Mouse (Mus musculus) kidney, postnatal 0 days (tissue): Measurements from ENCODE around the gene Dbf4. TPM values are rescaled to one million over a fixed set of nuclear protein-coding genes. Genes with fewer than 3 reads are reported as not detected.

Source experiments
- ATAC-seq: fragments of 200-750 bp; cut with Nextera tagmentation; replicated peaks from 2 replicates; pipeline ENCODE4 v1.8.0; 2017; ENCODE audit warnings: low read depth, moderate number of reproducible peaks, moderate TSS enrichment, moderate library complexity; ENCODE audit not compliant: low FRiP score
- DNase-seq: peaks from one replicate; pipeline ENCODE4 v3.0.0-alpha.2; 2016; ENCODE audit warnings: low spot score
- H3K27ac ChIP-seq: fragments of 300-500 bp; sonication (generic); 2 replicates; pipeline ENCODE4 v1.5.1; 2014; ENCODE audit warnings: mild to moderate bottlenecking
- H3K27me3 ChIP-seq: fragments of 300-500 bp; sonication (generic); 2 replicates; pipeline ENCODE4 v1.6.1; 2014; ENCODE audit warnings: low read length, mixed read lengths; ENCODE audit not compliant: insufficient read depth
- H3K36me3 ChIP-seq: fragments of 300-500 bp; sonication (generic); 2 replicates; pipeline ENCODE4 v1.6.1; 2014; ENCODE audit warnings: low read length, mixed read lengths; ENCODE audit not compliant: insufficient read depth
- H3K4me1 ChIP-seq: fragments of 300-500 bp; sonication (generic); replicated peaks from 2 replicates; pipeline ENCODE4 v1.6.1; 2014; ENCODE audit warnings: antibody characterized with exemption, low read length, mixed read lengths; ENCODE audit not compliant: insufficient read depth
- H3K4me2 ChIP-seq: fragments of 300-500 bp; sonication (generic); 2 replicates; pipeline ENCODE4 v1.6.1; 2014; ENCODE audit warnings: mild to moderate bottlenecking, low read length, moderate library complexity, mixed read lengths
- H3K4me3 ChIP-seq: fragments of 300-500 bp; sonication (generic); replicated peaks from 2 replicates; pipeline ENCODE4 v1.5.1; 2014; ENCODE audit warnings: low read depth, low read length
- H3K9ac ChIP-seq: fragments of 300-500 bp; sonication (generic); 2 replicates; pipeline ENCODE4 v1.6.1; 2014; ENCODE audit warnings: low read depth, low read length
- H3K9me3 ChIP-seq: fragments of 300-500 bp; sonication (generic); replicated peaks from 2 replicates; pipeline ENCODE4 v1.6.1; 2016; ENCODE audit warnings: low read length, inconsistent platforms, mixed read lengths
- CTCF ChIP-seq: IDR thresholded peaks from 2 replicates; pipeline ENCODE4 v1.5.1; 2016; ENCODE audit warnings: antibody characterized with exemption, low read depth, mild to moderate bottlenecking, moderate library complexity
- WGBS: fragments of 180-500 bp; shearing (Covaris S2); extraction: QIAGEN DNeasy Blood & Tissue Kit; methylation state at CpG from one replicate; pipeline ENCODE4 v1.1.7; 2014; 5-methylcytosine and 5-hydroxymethylcytosine counted together
- polyA plus RNA-seq: library from polyadenylated mRNA; unstranded; fragments of >200 nt; fragmentation: Nextera tagmentation; extraction: Ambion mirVana; gene quantifications from 2 replicates; pipeline ENCODE4 v1.2.1, GENCODE M21; 2015

Dbf4 gene
- polyA plus RNA-seq = 23.7 and 24.3 TPM in 2 replicates

- no peaks in the 10 kb centered on the region for H3K27me3 ChIP-seq
- peak; percentile 99 for ATAC-seq
- peak; percentile 96 for DNase-seq
- H3K4me1 ChIP-seq = 0 out of 2 replicates have a peak, but pooled peaks cover 3% of the 10 kb centered on the region
- TF ChIP-seq CTCF = no peak
- H3K4me2 ChIP-seq = peak within 1 kb of the TSS; percentile 78
- H3K9ac ChIP-seq = peak within 1 kb of the TSS; percentile 77
- H3K36me3 ChIP-seq = 0 out of 2 replicates have a peak, but pooled peaks cover 7% of the 10 kb centered on the region
- H3K27ac ChIP-seq = peak within 1 kb of the TSS; percentile 79
- peak within 1 kb of the TSS; percentile 83 for H3K4me3 ChIP-seq
- WGBS = under 1% methylated on average over 78 of the region's 93 CpGs
- no peaks in the 10 kb centered on the region for H3K9me3 ChIP-seq
These were observed at the start of gene Dbf4, which contains the start of gene Slc25a40 for GRCm38 (mm10) chr5:8422157-8422931. Dbf4 (minus strand) TSS chr5:8422716. Slc25a40 (plus strand) TSS chr5:8422850.

GRCm38 (mm10) chr5:8456561-8456960, 34.0 kb upstream of the Dbf4 start:
- Histone ChIP-seq H3K36me3 (0 out of 2 replicates have a peak, but pooled peaks cover 4% of the 10 kb centered on the region), H3K9ac (no peak overlapping the region), H3K9me3 (no peaks in the 10 kb centered on the region), H3K4me1 (no peaks in the 10 kb centered on the region), H3K4me2 (no peak overlapping the region), H3K27me3 (no peaks in the 10 kb centered on the region), H3K27ac (no peak overlapping the region), H3K4me3 (no peak overlapping the region)
- no peak for TF ChIP-seq CTCF
- ATAC-seq = no peak
- 93% methylated on average over 5 of the region's 5 CpGs for WGBS
- no peak for DNase-seq

GRCm38 (mm10) chr5:8455565-8455964, 33.0 kb upstream of the Dbf4 start:
- H3K4me3 ChIP-seq = no peak overlapping the region
- no peaks in the 10 kb centered on the region for H3K9me3 ChIP-seq
- no peak for DNase-seq
- H3K4me1 ChIP-seq = no peaks in the 10 kb centered on the region
- no peak for ATAC-seq
- 0 out of 2 replicates have a peak, but pooled peaks cover 4% of the 10 kb centered on the region for H3K36me3 ChIP-seq
- no peak for TF ChIP-seq CTCF
- H3K4me2 ChIP-seq = no peak overlapping the region
- H3K9ac ChIP-seq = no peak overlapping the region
- no peaks in the 10 kb centered on the region for H3K27me3 ChIP-seq
- no peak overlapping the region for H3K27ac ChIP-seq

- no peaks in the 10 kb centered on the region for H3K4me1 ChIP-seq
- H3K27me3 ChIP-seq = no peaks in the 10 kb centered on the region
- H3K36me3 ChIP-seq = 0 out of 2 replicates have a peak, but pooled peaks cover 6% of the 10 kb centered on the region
- no peak for TF ChIP-seq CTCF
- 49% methylated on average over 2 of the region's 2 CpGs for WGBS
- ATAC-seq (no peak), DNase-seq (no peak)
- no peak overlapping the region for H3K4me2 ChIP-seq
- no peak overlapping the region for H3K4me3 ChIP-seq
- H3K27ac ChIP-seq = no peak overlapping the region
- H3K9me3 ChIP-seq = no peaks in the 10 kb centered on the region
- H3K9ac ChIP-seq = no peak overlapping the region
These were observed 16.6 kb upstream of the Dbf4 start for GRCm38 (mm10) chr5:8439095-8439494.

GRCm38 (mm10) chr5:8437481-8438156, 15.1 kb upstream of the Dbf4 start:
- DNase-seq (peak; percentile 50), ATAC-seq (peak; percentile 68; the same call in 1 of the 2 replicates)
- no peak for TF ChIP-seq CTCF
- no peaks in the 10 kb centered on the region for H3K9me3 ChIP-seq
- no peak overlapping the region for H3K4me2 ChIP-seq
- no peaks in the 10 kb centered on the region for H3K4me1 ChIP-seq
- 39% methylated on average over 5 of the region's 5 CpGs for WGBS
- no peak overlapping the region for H3K27ac ChIP-seq
- H3K27me3 ChIP-seq = no peaks in the 10 kb centered on the region
- 0 out of 2 replicates have a peak, but pooled peaks cover 6% of the 10 kb centered on the region for H3K36me3 ChIP-seq
- H3K4me3 ChIP-seq = no peak overlapping the region
- no peak overlapping the region for H3K9ac ChIP-seq

GRCm38 (mm10) chr5:8425899-8426298, 3.4 kb upstream of the Dbf4 start:
- Histone ChIP-seq H3K36me3 (no peaks in the 10 kb centered on the region), H3K9ac (no peak overlapping the region), H3K27me3 (no peaks in the 10 kb centered on the region), H3K9me3 (no peaks in the 10 kb centered on the region), H3K4me3 (no peak overlapping the region), H3K4me2 (no peak overlapping the region), H3K27ac (no peak overlapping the region), H3K4me1 (0 out of 2 replicates have a peak, but pooled peaks cover 3% of the 10 kb centered on the region)
- 64% methylated on average over 5 of the region's 5 CpGs for WGBS
- DNase-seq (no peak), ATAC-seq (no peak)
- no peak for TF ChIP-seq CTCF
